ENCODE assay signal across 1 mouse cellular context in genomic region chr6:5720716-5721115, GRCm38 (mm10). TPM values are rescaled to one million over a fixed set of nuclear protein-coding genes. Genes with fewer than 3 reads are reported as not detected.
"Had no signal": no experiment of that assay in that cellular context is flagged by ENCODE, and none has a peak within 500 bp of the region (broad histone marks: within the 10 kb centered on the region; RNA-seq: fewer than 3 reads in every experiment).

No protein-coding gene starts in this region.

RNA-seq across cellular contexts. Expression of gene Dync1i1, which starts 4.7 kb away (rescaled TPM):
- total RNA-seq: neutrophil, adult 5-6 weeks had no signal
